Mouse (Mus musculus) cerebellum, postnatal 4 days (tissue): ENCODE data around the gene Gm28042.

Experiments
- DNase-seq, 2 experiments: peaks; one replicate each; pipeline ENCODE4 v3.0.0; 2022; ENCODE audit warnings: low spot score in 2 of 2, mixed read lengths in 1 of 2

Gene Gm28042

DNA sequence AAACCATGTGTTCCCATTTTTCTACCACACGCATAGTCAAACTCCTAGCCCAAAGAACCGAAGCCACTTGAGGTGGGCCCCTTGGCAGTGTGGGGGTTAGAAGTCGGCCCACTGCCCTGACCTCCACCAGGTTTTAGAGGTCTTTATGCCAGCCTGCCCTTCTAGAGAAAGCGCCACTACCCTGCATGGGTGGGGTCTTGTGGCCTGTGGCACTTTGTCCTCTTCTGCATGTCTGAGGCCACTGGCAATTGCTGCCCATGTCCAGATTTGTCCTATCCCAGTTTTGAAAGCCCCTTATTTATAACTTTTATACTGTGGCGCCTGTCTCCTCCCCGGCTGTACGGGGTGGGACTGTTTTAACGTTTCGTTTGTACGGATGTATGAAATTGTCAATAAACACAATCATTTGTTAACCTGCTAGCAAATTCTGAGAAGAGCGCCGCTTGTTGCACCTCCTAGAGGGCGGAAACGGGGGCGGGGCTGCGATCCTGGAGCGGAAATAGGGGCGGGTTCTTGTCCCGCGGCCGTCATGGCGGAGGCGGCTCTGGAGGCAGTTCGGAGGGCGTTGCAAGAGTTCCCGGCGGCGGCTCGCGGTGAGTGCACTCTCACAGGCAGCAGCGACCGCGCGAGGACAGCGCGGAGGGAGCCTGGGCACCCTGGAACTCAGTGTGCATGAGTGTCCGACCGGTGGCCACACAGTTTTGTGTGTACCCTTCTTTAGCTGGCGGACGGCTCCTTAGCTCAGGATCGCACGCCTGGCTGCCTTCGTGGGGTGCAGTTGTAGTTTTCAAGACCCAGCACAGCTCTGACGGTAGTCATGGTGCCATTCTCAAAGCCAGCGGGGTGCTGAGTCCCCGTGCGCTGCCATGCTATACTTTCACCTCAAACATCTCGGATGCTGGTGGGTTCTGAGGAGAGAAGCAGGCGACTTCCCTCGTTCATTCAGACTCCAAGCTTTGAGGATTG is at the start of gene Gm28042, which contains the start of gene Jmjd7:
Gene Gm28042, plus strand, starts transcription at position 510 of the 966 bp plus-strand sequence.
Gene Jmjd7, plus strand, starts transcription at position 500 of the 966 bp plus-strand sequence.
- peak; percentile 79 to 85 for DNase-seq

DNA sequence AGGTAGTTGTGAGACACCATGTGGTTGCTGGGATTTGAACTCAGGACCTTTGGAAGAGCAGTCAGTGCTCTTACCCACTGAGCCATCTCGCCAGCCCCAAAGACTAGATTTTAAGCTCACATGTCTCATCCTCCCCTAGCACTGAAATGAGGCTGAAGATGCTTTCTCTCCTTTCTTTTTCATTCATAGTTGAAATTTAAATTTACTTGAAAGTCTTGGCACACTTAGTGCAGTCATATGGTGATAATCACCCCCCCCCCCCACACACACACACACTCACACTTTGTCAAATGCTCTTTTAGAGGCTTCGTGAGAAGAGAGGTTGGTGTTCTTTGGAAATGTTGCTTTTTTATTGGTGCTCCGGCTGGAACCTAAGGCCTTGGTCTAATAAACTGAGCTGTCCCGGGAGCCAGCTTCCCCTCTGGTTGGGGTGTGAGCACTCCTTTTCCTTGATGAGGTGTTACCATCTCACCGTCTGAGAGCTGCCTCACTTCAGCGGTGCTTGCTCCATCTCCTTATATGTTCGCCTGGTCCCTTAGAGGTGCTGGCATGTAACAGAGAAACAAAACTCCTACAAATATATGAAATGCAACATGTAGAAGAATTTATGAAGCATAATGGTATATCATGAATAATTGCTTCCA is 46.8 kb upstream of the Gm28042 start:
- no peak for DNase-seq

DNA sequence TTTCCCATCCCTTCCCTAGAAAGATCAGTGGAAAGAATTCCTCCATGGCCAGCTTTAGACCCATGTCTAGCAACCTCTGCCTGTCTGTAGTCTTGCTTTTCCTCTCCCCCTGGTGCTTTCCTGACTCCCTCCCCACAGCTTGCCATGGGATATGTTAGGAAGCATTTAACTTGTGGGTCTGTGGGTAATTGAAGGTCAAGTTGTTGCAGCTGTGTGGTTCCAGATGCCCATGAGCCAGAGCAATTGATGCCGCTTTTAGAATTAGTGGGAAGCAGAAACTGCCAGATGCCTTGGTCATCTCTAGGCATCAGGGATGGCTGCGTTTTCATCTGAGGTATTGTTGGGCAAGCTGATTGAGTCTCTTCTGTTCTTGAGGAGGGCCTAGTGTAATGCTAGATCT is 45.7 kb upstream of the Gm28042 start:
- DNase-seq = no peak

DNA sequence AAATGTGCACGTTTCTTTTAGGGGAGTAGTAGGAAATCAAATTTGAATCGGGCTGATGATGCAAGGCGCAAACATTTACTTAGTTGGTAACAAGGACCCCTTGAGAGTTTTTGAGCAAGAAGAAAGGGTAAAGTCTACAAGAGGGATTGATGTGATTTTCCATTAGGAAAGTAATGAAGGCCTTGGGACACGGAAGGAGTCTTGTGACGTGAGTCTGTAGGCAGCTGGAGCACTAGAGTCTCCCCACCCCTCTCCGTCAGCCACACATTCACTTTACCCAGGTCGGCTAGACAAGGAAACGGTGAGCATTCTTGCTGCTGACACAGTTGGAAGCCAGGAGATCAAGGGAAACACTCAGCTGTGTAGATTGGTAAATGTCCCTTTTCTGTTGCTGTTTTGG is 41.4 kb upstream of the Gm28042 start:
- DNase-seq = no peak

DNA sequence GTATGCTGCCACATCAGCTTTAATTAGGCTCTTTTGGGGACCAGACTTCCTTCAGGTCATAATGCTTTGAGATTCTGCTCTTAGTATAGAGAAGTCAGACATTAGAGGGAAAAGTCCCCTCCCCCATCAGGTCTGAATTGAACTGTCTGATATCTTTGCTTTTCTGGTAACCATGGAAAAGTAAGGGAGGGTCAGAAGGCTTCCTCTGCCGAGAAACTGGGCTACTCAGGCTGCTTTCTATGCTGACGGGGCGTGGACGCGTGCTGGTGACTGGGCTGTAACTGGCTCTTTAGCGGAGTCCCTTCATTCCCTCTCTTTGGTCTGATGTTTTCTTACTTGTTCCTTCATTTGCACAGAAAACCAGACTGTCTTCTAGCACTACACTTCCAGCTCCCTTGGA is 40.9 kb upstream of the Gm28042 start:
- DNase-seq = no peak

DNA sequence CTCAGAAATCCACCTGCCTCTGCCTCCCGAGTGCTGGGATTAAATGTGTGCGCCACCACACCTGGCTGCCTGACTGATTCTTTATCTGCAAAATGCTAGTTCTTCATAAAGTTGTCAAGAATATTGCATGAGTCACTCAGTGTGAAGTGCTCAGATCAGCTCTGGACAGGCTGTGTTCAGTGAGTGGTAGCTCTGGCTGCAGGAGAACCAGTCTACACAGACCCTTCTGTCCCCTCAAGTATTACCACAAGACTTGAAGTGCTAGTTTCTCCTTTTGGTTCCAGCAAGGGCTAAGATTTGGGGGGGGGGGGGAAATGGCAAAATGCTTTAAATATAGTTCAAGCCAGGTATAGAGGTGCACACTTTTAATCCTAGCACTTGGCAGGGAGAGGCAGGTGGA is 39.9 kb upstream of the Gm28042 start:
- no peak for DNase-seq

DNA sequence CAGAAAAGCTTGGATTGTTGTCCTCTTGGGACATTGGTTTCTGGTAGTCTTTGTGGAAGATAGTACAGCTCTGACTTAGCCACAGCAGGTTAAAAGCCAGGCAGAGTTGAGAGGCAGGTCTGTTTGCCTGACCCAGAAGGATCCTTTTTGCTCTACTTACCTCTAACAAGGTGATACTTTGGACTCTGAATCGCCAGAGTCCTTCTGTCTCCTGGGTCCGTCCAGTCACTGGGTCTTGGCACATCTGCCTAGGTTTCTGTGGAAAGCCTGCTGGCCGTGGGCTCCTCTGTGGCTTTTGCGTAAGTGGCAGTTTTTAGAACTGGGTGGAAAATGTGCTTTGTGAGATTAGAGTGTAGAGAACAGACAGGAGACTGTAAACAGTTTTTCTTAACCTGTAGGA is 38.3 kb upstream of the Gm28042 start:
- DNase-seq = no peak

DNA sequence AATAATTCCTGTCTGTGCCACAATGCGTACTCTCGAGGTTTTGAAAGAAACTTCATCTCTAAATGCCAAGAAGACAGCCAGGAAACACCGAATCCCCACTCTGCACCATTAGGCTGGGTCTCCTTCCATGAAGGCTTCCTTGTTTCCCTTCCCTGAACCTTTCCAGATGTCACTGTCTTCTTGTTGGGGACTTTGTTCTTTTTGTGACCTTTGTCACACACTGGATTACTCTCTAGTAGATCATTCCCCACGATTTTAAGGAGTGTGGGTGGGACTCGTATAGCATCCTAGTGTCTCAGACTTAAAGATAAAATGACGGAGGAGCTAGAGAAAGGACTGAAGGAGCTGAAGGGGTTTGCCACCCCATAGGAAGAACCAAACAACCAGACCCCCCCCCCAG is 36.4 kb upstream of the Gm28042 start:
- no peak for DNase-seq

DNA sequence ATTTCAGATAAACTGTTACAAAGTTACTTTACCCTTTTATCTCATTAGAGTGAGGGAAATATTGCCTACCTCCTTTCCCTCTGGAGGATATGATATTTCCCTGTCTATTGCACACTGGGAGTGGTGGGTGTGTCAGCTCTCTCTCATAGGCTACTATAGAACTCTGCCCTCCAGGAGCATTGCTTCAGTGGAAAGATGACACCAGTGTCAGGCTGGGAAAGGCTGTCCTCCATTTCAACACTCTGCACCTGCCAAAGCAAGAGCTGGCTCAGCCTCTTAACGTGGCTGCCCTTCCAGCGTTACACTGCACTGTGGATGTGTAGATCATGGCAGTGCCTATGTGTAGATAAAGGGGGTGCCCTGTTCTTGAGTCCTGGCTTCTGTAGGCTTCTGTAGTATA is 34.9 kb upstream of the Gm28042 start:
- DNase-seq = no peak

DNA sequence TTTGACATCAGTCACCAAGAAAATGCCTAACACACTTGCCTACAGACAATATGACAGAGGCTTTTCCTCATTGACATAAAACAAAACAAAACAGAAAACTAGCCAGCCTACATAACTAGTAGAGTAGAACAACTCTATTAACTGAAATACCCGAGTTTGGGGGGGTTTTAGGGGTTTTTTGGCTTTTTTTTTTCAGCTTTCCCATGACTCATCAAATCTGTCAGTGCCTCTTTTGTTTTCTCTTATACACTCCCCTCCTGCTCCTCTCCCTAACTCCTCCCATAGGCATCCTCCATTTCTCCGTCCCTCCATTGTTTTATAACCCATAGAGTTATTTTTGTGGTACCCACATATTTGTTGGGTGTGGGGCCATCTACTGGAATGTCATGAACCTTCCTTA is 33.8 kb upstream of the Gm28042 start:
- no peak for DNase-seq

DNA sequence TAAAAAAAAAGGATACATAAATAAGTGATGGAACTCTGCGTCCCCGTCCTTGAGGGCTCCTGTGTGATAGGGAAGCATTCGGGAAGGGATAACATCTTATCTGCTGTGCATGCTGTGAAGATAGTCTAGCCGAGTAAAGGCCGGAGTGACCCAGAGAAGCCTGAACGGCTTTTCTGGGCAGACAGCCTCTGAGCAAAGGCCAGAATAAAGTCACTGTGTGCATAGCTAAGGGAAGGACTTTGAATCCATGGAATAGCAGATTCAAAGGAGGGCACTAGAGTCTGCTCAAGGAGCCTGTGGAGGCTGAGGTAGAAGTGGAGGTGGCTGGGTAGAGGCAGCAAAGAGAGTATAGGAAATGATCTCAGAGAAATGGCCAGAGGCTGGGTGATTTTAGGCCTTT is 32.5 kb upstream of the Gm28042 start:
- no peak for DNase-seq

DNA sequence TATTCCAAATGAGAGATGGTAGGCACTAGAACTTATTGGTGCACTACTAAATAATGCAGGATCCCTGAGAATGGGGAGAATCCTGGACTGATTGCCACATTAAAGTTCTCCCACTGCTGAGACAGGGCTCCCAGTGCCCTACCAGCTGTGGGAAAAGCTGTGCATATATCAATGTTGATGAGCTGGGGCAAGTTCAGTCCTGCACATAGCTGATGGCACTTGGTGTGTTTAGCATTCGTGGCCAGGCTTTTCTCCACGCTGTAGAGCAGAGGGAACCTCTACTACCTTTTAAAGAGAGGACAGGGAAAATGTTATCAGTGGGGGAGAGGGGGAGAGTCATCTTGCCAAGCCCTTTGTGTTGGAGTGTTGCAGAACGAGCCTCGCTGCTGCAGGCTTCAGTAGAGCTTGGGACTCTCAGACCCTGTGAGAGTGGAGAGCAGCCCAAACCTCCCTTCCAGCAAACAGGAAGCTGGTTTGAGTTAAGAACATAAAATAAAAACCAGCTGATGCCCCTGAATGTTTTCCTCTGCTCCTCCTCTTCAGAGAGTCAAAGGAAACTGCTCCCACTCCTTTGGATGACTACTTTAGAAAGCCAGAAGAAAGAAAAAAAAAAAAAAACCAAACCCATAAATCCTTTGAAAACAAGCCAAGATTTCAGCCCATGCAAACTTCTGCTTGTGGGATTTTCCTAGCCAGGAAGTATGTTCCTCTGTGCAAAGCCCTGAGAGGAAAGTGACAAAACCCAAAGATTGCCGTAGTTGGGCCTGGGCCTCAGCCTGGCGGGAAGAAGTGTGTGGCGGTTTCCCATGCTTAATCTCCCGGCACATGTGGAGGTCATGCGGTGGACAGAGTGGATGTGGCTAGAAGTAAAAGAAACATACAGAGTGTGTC is 31.7 kb upstream of the Gm28042 start:
- no peak for DNase-seq

DNA sequence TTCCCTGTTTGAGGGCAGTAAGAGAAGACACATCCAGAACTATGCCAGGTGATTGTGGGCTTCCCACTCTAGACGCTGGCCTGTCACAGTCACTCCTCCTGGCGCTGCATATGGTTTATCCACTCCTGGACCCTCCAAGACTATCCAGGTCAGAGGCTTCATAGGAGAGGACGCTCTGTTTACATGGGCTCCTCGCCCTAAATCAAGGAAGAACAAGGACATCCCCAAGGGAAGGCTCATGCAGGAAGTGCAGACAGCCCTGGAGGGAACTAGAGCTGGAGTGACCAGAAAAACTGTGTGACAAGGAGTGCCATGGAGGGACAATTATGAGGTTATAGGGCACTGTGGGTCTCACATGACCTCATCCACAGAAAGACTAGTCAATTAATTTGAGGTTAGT is 29.9 kb upstream of the Gm28042 start:
- DNase-seq = no peak

DNA sequence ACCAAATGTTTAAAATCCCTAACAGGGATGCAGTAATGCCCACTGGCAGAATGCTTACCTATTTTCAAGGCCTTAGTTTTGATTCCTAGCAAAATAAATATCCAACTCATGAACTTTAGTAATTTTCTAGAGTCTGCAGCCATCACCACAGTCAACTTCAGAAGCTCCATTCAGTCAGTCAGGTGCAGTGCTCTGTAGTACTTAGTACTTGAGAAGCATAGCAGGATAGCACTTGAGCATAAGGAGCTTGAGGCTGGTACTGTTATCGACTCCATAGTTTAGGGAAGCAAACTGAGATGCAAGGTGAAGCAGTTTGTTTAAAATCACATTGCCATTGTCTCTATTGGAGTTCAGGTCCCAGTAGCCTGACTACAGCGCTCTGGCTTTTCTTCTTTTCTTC is 27.6 kb upstream of the Gm28042 start:
- no peak for DNase-seq

DNA sequence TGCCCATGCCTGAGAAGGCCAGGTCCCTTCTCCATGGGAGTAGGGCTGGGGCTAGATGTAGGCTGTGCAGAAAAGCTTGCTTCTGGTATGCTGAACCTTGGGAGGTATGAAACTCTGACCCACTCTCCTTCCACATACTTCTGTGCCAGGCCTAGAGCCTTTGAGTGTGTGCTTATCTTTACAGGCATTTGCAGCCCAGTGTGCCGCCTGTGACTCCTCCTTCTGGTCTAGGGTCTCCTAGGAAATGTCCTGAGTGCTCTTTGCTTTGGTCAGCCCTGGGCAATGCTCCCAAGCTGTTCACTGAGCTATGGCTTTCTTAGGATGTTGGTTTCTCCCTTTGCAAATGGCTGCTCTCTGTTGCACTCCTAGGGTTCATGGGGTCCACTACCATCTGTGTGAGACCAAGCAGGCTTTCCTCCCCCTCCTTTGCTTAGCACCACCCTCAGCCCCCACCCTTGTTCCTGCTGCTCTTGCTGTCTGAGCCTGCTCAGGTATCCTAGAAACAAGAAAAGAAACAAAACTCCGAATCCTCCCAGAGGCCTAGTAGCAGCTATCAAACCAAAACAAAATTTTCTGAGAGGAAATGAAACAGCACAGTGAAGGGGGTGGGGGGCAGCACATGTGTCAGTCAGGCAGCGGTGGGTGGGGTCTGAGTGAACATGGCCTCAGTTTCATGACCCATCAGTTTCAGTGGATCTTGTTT is 26.3 kb upstream of the Gm28042 start:
- DNase-seq = no peak

DNA sequence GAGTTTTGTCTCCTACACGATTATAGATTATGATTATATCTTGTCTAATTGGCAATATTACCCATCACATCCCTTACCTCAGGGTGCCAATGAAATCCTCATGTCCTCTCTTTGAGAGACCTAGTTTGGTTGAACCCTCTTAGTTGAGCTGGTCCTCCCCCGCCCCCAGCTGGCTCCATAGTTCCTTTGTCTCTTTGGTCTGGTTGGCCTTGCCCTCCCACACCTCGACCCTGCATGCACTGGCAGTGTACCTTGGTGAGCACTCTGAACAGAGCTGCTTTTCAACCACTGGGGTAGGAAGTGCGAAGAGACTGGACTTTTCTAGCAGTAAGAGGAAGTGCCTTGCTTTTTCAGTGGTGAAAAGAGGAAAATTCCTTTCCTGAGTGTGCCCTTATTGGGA is 25.3 kb upstream of the Gm28042 start:
- no peak for DNase-seq

DNA sequence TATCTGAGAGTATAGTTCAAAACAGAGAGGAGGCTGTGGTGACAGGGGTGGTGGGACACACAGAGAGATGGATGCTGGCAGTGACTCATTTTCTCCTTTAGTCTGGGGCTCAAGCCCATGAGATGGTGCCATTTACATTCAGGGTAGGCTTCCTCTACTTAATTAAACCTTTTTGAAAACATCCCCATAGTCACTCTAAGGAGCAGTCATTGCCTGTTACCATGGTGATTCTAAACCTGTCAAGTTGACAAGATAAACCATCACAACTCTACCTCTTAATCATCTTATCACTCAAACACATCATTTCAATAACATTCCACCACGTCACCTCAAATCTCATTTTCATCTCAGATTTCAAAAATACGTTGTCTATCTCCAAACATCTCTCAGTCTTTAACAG is 23.3 kb upstream of the Gm28042 start:
- DNase-seq = no peak

DNA sequence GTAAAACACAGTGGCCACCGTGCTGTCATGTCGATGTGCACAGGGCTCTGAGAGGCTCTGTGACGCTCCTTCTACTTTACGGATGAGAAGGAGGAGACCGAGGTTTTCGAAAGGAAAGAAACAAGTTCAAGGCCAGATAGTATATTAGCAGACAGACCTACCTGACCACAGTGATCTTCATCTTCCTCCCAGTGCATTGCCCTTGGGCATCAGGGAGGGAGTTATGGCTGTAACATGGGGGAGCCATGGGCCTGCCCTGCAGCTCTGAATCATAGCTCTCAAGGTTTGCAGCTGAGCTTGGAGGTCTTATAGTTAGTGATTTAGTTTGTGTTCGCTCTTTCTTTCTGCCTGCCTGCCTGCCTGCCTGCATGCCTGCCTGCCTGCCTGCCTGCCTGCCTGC is 20.6 kb upstream of the Gm28042 start:
- no peak for DNase-seq

DNA sequence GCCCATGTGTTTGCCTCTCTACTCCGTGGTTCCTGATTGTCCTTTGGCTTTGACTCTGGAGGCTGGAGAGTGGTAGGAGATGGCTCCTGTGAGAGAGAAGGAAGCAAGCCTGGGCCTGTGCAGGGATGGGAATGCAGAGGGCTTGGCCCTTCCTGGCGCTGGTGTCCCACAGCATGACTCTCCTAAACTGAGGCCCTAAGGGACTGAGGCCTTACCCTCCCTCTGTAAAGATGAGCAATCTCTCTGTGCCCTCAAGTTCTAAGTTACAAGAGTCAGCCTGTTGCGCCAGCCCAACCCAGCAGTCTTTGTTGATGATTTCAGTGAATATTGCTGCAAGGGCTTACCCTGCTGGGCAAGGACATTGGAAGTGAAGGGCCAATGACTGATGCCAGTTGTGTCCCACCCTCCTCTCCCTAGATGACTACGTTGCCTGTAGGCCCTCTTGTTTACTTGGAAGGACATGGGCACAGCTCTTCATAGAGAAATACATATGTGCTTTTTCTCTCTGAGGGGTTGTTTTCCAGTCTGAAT is 19.5 kb upstream of the Gm28042 start:
- DNase-seq = no peak

DNA sequence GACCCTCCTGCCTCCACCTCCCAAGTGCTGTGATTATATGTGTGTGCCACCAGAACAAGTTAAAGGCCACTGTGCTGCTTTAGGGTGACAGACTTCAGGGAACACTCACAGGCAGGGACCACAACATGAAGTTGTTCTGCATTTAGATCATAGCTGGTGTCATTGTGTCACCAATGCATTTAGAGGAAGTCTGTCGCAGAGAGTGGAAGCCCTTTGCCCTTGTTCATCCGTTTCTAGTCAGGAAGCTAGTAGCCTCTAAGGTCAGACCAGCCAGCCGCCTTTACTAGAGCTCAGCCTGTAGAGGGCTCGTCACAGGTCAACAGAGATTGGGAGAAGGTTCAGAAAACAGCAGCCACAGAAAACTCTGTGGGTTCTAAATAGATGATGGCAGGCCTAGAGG is 18.6 kb upstream of the Gm28042 start:
- no peak for DNase-seq
